Mouse (Mus musculus) gastrocnemius, adult 18-20 months (tissue): Measurements from ENCODE around the gene Pomc. TPM values are rescaled to one million over a fixed set of nuclear protein-coding genes. Genes with fewer than 3 reads are reported as not detected.
"Not testable (repeated sequence)": the region's sequence is repeated elsewhere in the genome, so short reads cannot be mapped to it uniquely, and the experiment has no call there.

ENCODE experiments used
- DNase-seq: peaks from one replicate; pipeline ENCODE4 v3.0.0; 2021; ENCODE audit warnings: low spot score
- long read RNA-seq, 2 experiments: library from polyadenylated mRNA; stranded (forward); transcript quantifications; one replicate each; pipeline ENCODE4 v2.0.0; 2021
- total RNA-seq, 2 experiments: library from RNA; stranded (reverse); gene quantifications; 2 replicates each; pipeline ENCODE4 v1.2.3; 2021

Gene Pomc
- total RNA-seq = not detected
- long read RNA-seq, experiment 1 = 0 reads
- long read RNA-seq, experiment 2 = 0 reads

DNA sequence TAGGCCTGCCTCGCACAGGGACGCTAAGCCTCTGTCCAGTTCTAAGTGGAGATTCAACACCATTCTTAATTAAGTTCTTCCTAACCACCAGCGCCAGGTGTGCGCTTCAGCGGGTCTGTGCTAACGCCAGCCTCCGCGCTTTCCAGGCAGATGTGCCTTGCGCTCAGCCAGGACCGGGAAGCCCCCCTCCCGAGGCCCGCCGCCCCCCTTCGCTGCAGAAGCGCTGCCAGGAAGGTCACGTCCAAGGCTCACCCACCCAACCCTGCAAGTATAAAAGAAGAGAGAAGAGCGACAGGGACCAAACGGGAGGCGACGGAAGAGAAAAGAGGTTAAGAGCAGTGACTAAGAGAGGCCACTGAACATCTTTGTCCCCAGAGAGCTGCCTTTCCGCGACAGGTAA, at the start of gene Pomc:
Pomc (plus strand) TSS at position 301 of the 400 bp plus-strand sequence.
- no peak for DNase-seq

DNA sequence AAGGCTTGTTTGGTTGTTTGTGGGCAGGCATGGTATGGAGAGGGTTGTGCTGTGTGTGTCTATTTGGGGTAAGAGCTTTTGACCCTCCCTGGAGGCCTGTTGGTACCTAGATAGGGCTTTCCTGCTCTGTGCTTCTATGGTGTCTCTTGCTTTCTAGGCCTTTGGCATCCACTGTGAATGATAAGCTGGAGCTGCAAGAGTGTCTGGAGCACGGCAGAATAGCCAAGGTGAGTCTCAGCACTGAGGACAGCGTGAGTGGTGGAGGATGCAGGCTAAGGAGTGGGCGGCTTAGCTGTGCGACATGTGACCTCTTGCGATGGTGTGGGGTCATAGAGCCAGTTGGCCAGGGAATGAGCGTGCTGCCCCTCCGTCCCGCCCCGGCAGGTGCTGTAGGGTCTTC, 49.3 kb upstream of the Pomc start:
- DNase-seq = no peak

DNA sequence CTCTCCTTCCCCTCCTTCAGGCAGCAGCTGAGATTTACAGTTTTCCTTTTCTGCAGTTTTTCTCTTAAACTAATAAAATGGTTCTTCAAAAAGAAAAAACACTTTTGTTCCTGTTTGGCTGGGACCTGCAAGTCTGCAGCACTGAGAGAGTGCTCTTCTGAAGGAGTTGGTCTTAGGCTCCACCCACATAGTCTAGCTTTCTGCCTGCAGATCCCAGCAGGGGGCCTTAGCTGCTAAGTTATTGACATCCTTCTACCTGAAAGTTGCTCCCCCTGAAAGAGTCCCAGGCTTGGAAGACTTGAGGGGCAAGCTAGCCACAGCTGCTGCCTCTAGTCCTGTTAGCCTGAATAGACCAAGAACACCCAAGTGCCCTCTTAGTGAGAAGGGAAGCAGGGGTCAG, 48.4 kb upstream of the Pomc start:
- DNase-seq = no peak

DNA sequence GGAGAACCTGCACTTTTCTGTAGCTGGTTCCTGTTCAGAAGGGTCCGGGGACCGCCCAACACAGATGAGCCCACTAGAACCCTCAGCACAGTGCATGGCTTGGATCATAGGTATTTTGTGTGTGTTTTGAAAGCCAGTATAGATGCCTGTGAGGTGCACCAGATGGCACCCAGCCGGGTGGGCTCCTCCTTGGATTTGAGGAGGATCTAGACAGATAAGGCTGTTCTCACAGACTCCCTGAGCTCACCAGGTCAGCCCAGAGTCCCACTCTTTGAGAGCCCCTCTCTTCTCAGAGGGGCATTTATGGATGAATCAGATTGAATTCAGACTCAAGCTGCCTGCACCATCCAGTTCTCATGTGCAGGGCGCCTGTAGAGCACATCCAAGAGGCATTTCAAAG, 47.7 kb upstream of the Pomc start:
- DNase-seq = no peak

DNA sequence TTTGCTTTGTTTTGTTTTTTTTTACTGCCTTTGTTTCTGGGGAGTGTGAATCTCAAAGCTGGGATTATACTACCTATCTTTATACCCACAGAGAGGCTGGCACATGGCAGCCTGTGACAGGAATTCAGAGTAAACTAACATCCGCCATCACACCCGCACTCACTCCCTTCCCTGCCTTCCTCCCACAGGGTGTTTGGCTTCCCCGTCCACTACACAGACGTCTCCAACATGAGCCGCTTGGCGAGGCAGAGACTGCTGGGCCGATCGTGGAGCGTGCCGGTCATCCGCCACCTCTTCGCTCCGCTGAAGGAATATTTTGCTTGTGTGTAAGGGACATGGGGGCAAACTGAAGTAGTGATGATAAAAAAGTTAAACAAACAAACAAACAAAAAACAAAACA, 47.3 kb upstream of the Pomc start:
- DNase-seq = no peak

DNA sequence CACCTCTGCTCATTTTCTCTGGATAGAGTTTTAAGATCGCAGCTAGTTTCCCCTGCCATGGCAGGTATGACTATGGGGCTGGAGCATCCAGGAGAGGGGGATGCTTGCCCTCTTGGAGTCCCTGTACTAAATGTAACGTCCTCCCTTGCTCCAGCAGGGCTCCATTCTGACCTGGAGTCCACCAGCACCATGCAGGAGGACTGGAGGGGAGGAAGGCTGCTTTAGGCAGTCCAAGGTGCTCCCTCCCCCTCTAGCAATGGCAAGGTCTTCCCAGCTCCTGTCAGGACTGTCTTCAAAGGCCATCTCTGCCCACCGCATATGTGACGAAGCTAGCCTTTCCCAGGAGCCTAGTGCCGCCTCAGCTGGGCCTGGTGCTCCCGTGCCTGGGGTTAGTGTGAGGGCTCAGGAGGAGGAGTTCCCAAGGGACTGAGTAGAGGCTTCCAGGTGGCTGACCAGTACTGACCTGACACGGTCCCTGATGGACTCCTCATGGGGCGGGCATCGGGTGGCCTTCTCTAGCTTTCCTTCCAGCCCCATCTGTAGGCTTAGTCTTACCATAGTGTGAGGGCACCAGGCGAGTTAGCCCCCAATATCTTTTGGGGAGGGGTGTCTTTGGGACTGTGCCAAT, 44.2 kb upstream of the Pomc start:
- DNase-seq = no peak

DNA sequence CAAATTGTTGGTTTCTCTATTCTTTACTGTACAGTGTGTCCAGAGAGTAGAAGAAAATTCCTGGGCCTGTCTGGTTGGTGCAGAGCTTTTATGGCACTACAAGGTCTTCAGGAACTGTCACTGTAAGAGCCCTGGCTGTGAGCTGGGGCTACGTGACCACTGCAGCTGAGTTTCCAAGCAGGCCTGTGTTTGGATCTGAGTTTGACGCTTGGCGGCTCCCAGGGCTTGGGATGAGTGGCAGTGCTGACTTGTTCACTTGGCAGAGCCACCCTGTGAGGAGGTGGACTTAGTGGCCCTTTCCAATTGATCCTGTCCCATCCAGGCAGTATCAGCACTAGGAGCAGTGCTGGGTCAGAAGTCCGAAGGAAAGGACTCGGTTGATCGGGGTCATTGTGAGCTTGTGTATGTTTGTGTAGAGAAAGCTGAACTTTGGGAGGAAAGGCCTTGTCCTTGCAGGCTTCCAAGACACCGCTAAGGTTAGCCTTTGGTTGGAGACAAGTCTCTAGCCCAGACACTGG, 42.9 kb upstream of the Pomc start:
- DNase-seq = no peak

DNA sequence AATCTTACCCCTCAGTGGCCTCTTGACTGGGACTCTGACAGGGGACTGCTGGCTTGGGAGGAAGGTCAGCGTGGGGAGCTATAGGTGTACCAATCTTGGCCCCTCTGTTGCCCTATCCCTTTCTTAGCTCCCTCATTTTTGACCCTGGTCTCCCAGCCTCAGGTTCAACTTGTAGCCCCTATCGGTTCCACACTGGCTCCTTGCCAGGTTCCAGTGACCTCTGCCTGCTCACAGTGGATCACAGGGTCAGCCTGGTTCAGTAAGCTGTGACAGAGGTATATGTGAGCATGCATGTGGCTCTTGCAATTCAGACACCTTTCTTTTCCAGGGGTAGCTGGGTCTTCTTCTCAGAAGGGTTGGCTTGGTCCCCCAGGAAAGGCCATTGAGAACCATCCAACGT, 38.9 kb upstream of the Pomc start:
- no peak for DNase-seq

DNA sequence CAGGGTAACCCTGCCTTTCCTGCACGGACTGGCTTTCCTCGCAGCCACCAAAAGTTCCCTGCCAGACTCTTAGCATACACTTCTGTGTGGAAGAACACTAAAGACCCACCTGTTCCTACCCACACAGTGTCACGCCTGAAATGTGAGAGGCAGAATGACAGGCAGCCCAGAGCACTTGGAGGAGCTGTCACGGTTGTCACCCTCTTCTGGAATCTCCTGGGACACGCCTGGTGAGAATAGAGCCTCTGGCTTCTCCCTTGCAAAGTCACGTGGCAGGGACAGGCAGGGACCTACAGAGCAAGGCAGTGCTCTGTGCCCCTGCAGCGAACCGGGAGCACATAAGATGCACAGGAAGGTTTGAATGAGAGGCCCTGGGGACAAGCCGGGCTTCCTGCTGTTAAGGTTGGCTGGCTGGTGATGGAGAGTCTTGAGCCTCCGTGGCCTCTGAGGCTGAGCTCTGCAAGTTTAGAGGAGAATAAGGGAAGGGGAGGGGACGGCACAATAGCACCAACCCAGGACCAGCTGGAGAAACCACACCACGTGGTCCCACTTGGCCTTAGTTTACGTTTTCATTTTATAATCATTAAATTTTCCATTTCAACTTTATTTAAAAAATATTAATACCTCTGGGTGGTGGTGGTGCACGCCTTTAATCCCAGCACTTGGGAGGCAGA, 36.9 kb upstream of the Pomc start:
- no peak for DNase-seq

DNA sequence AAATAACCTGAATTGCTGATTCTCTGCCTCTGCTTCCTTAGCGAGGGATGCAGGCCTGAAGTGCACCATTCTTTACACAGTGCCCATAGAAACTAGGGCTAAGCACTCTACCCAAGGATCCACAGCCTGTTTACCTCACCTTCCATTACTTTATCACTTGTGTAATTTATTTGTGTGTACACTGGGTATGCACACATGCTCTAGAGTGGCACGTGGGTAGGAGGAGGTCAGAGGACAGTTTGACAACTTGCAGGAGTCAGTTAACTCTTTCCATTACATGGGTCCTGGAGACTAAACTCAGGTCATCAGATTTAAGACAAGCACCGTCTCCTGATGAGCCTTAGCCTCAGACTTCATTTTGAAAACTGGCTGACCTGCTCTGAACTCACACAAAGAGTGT, 36.2 kb upstream of the Pomc start:
- DNase-seq = no peak

DNA sequence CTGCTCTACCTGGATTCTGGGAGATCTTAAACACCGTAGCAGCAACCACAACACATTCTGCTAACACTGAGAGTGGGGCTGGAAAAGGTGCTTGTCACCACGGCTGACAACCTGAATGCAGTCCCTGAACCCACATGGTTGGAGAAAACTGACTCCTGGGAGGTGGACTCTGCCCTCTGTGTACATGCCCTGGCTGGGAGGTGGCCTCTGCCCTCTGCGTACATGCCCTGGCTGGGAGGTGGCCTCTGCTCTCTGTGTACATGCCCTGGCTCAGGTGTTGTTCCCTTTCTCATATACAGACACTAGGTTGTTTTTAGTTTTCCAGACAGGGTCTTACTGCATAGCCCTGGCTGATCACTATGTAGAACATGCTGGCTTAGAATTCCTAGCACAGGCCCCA, 35.3 kb upstream of the Pomc start:
- no peak for DNase-seq

DNA sequence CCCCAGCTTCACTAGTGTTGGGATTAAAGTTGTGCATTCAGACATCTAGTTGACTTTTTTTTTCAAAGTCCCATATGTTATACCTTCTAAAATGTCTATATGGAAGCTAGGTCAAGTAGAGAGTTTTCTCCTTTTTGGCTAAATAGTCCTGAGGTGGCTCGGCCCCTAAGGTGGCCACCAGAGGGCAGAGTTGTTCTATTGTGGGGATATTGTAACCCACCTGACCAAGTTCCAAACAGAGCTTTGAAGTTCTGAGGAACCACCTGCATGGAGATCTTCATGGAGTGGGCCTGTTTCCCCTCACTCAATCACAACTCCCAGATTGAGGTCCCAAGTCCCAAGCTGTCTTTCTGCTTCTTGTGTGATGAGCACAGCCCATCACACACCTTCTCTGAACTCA, 28.6 kb upstream of the Pomc start:
- peak; percentile 49 for DNase-seq

DNA sequence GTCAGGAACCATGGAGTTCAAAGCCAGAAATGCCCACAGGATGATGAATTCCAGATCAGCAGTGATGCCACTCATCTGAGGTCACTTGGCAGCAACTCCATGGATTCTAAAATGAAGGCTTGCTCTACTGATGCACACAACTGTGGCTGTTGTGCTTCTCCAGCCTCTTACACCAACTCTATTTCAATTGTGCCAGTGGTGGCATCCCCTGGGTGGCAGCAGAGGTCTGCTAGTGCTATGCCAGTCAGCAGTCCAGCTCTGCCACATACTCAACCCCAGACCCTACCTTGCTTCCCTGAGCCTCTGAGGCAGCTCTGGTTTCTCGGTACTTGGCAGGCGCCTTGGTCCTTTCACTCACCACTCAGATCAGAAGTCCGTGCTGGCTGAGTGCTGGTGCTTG, 25.9 kb upstream of the Pomc start:
- peak; percentile 50 for DNase-seq

DNA sequence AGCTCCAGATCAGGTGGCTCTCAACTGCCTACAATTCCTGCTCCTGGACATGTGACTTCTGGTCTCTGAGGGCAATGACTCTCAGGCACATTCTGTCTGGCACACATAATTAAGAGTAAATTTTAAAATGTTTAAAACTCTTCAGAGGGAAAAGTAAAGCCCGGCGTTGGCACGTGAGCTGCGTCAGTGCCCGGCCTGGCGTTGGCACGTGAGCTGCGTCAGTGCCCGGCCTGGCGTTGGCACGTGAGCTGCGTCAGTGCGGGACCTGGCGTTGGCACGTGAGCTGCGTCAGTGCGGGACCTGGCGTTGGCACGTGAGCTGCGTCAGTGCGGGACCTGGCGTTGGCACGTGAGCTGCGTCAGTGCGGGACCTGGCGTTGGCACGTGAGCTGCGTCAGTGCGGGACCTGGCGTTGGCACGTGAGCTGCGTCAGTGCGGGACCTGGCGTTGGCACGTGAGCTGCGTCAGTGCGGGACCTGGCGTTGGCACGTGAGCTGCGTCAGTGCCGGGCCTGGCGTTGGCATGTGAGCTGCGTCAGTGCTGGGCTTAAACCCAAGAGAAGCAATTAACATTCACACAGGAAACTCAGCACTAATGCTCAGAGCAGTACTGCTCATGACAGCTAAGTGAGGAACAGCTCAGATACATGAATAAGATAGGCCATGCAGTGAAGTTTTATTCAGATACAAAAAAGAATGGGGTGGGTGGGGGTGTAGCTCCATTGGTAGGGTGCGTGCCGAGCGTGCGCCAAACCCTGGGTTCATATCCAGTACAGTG, 24.5 kb upstream of the Pomc start:
- DNase-seq = not testable (repeated sequence)

DNA sequence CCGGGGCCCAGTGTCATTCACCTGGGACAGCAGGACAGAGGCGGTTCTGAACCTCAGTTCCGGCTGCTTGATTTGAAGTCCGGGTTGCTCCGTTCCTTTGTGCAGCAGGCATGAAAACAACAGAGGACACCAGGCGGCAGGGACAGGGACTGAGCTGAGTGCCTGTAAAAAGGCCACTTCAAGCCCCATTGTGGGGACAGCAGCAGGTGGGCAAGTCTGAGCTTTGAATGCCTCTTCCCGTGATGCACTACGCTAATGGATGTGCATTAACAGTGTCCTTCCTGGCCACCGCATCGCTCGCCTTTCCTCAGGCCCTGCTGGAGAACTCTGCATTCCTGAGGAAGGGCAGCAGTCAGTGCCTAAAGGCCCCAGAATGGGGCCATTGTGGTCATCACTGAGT, 12.7 kb upstream of the Pomc start:
- DNase-seq = no peak

DNA sequence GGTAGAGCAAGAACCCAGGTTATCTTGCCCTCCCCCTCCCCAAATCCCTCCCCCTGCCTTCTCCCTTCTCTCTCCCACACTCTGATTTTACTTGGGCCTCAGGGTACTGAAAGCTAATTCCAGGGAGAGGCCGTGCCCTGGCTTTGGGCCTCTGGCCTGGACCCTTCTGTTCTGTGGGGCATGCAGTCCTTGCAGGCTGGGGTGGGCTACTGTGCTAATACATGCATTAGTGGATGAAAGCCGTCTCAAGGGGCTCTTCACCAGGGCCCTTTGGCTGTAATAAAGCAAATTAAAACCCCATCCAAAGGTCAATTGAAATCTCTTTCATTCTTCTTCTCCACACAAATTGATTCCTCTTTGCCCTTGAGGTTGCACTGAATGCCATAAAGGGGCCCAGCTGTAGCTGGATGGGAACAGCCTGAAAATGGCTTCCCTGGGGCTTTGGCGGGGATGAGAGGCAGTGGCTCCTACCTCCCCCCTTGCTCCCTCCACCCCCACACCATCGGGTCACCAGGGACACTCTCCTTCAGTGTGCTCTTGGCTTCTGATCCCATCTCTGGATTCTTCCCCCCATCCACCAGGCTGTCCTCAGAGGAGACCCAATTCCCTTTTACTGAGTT, 10.2 kb upstream of the Pomc start:
- DNase-seq = no peak

DNA sequence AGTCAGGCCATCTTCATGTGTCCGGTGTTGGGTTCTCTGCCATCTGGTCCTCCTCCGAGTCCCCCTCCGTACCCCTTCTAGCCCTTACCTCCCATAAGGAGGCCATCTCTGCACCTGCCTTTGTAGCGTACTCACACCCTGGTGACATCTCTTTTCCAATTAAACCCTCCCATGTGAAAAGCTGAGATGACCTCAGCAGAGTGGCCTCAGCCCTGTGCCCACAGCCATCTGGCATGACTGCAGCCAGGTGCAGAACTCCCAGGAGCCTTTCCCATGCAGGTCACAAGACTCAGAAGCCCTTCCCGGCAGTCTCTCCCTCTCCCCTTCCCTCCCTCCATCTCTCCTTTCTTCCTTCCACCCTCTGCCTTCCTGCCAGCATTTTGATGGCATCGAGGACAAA, 7.2 kb upstream of the Pomc start:
- DNase-seq = no peak

DNA sequence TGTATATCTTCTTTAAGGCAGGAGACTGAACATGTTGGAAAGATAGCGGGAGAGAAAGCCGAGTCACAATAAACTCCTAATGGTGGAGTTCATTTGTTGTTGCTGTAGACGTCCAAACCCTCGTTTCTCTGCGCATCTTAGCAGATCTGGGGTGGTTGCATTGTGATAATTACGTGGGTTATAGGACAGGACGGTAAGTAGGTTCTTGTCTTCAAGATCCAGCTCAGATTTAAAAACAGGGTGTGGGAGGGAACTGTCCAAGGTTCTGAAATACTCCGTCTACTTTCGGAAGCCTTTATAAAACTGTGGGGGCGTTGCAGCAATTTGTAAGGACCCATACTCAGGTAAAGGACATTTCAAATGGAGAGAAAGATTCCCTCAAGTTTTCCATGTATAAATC, 620 bp downstream of the Pomc start:
- no peak for DNase-seq

DNA sequence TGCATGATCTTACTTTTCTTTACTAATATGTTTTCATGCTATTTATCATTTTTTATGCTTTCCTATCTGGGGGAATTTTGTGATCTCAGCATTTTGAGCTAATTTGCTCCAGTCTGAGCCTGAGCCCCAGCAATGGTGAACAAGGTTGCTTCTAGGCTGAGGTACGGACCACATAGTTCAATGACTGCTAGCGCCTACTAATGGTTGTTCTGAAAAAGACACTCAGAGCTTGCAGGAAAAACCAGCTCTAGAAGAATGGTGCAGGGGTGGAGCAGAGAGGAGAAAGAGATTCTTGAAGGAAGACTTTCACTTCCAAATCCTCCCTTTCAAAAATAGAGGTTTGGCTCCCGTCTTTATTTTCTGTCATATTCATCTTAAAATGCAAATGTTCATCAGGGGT, 1.6 kb downstream of the Pomc start:
- DNase-seq = no peak

DNA sequence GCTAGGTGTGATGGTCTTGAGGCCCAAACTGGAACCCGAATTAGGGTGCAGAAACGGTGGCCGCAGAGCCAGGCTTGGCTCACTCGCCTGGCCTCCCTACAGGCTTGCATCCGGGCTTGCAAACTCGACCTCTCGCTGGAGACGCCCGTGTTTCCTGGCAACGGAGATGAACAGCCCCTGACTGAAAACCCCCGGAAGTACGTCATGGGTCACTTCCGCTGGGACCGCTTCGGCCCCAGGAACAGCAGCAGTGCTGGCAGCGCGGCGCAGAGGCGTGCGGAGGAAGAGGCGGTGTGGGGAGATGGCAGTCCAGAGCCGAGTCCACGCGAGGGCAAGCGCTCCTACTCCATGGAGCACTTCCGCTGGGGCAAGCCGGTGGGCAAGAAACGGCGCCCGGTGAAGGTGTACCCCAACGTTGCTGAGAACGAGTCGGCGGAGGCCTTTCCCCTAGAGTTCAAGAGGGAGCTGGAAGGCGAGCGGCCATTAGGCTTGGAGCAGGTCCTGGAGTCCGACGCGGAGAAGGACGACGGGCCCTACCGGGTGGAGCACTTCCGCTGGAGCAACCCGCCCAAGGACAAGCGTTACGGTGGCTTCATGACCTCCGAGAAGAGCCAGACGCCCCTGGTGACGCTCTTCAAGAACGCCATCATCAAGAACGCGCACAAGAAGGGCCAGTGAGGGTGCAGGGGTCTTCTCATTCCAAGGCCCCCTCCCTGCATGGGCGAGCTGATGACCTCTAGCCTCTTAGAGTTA, 5.2 kb downstream of the Pomc start:
- peak; percentile 87 for DNase-seq

DNA sequence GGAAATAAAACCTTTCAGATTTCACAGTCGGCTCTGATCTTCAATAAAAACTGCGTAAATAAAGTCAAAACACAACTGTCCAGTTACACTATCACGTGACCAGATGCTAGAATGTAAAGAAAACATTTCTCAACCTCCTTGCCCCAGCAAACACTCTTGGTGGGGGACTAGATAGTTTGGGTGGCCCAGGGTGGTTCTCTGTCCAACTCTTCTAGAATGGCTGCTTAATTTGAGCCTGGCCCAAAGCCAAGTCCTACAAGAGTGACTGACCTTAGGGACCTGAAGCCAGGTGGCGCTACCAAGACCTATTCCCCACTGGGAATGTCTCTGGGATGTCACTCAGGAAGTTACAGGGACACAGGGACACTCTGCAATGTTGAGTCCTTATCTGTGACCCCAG, 5.8 kb downstream of the Pomc start:
- no peak for DNase-seq
